Mouse (Mus musculus) cerebral cortex, adult 2 months (tissue): ENCODE results near the gene Ttc9c.

Experiments used
- WGBS: fragments of 180-500 bp; shearing (Covaris S2); methylation state at CpG from one replicate; pipeline ENCODE4 v1.1.7; 2018; 5-methylcytosine and 5-hydroxymethylcytosine counted together

Ttc9c gene

DNA sequence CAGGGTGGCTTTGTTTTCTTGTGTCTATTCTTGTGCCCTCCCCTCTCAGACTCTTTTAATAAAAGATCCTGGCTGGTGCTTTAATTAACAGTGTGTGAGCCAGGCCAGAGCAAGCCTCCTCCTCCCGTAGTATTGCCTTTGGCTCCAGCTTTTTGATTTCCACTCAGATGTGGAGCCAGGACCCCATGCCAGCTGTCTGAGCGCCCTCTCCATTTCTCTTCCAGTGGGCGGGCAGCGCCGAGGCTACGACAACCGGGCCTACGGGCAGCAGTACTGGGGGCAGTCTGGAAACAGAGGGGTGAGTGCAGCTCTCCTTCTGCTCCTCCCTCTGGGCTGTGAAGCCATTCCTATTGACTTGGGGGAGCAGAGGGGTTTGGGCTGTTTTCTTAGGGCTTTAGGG, 11.5 kb upstream of the Ttc9c start:
- WGBS: 28% methylated on average over 8 of the region's 8 CpGs

DNA sequence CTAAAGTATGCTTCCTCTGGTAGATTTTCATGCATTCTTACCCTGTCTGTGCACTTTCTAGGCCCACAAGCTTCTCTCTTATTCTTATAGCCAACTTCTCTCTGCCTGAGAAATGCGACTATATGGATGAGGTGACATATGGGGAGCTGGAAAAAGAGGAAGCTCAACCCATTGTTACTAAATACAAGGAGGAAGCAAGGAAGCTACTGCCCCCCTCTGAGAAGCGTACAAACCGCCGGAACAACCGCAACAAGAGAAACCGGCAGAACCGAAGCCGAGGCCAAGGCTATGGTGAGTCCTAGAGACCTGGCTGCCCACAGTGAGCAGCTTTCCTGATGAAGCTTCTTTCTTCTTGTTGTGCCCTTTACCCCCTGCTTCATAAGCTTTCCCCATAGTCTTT, 10.5 kb upstream of the Ttc9c start, which contains the start of gene AC129217.1:
Gene AC129217.1, plus strand, starts transcription at position 114 of the 400 bp plus-strand sequence.
- 69% methylated on average over 8 of the region's 8 CpGs for WGBS

DNA sequence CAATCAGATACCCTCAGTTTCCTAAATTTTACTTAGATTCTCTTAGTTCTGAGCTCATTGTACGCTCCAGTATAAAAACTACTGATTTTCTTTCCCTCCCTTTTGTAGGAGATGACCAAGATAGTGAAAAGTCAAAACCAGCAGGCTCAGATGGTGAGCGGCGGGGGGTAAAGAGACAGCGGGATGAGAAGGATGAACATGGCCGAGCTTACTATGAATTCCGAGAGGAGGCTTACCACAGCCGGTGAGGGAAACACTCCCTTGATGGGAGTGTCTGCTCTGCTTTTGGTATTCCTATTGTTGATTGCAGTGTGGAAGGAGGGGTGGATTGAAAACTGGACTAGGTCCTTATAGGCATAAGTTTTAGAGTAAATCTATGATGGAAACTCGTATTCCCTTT, 3.6 kb upstream of the Ttc9c start:
- WGBS: 24% methylated on average over 8 of the region's 8 CpGs

DNA sequence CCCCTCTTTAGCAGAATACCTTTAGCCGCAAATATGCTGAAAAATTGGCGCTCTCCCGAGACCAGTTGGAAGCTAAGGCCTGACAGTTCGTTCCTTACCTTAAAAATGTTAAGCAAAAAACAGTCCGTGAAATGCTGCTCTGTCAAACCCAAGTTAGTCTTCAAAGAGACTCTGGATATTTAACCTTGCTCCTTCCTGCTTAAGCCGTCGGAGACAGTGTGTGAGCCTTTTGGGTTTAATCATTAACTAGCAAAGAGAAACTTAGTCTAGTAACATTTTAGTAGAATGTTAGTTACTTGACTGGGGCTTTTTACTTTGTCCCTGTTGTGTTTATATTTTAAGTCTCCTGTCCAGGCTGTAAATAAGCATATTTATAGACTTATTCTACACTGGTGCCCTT, 2.0 kb upstream of the Ttc9c start:
- under 1% methylated on average over 7 of the region's 7 CpGs for WGBS

DNA sequence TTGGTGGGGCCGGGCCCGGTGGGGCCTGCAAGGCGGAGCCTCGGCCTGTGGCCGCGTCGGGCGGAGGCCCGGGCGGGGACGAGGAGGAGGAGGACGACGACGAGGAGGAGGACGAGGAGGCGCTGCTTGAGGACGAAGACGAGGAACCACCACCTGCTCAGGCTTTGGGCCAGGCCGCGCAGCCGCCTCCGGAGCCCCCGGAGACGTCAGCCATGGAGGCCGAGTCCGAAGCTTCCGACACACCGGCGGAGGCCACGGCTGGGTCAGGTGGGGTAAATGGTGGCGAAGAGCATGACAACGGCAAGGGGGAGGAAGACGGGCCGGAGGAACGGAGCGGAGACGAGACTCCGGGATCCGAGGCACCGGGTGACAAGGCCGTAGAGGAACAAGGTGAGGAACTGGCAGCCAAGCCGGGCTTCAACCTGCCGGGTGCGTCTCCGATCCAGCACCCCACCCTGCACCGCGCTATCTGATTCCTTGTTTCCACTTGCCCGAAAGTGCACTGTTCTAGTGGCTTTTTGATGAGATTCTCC, 1.4 kb upstream of the Ttc9c start:
- under 1% methylated on average over 48 of the region's 48 CpGs for WGBS

DNA sequence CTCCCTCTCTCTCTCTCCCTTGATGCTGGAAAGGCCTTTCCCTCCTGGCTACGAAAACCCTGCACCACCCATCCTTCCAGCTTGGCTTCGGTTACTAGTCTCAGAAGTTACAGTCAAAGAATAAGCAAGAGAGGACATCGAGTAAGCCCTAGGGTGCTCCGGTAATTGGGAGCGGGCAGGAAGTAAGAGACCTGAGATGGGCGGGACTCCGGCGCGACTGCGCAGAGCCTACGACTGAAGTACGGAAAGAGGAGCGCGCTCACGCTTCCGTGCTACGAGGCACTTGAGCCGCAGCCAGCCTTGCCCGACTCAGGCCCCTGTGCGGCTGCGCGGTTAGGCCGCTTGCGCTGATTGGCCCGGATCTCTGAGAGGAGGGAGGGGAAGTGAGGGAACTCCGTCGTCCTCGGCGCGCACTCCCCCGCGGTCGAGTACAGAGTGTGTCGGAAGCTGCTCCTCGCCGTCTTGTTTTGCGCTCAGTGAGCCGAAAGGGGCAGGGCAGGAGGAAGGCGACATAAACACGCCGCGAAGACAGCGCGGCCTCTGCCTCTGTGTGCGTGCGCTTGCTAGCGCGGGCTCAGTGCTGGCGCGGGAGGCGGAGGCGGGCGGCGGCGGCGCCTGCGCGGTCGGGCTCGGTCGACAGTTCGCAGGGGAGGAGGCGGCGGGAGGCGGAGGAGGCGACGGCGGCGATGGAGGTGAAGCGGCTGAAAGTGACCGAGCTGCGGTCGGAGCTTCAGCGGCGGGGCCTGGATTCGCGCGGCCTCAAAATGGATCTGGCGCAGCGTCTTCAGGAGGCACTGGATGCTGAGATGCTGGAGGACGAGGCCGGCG, 677 bp upstream of the Ttc9c start, which contains the start of gene Hnrnpul2:
Gene Hnrnpul2, plus strand, starts transcription at position 415 of the 828 bp plus-strand sequence.
- under 1% methylated on average over 83 of the region's 83 CpGs for WGBS

DNA sequence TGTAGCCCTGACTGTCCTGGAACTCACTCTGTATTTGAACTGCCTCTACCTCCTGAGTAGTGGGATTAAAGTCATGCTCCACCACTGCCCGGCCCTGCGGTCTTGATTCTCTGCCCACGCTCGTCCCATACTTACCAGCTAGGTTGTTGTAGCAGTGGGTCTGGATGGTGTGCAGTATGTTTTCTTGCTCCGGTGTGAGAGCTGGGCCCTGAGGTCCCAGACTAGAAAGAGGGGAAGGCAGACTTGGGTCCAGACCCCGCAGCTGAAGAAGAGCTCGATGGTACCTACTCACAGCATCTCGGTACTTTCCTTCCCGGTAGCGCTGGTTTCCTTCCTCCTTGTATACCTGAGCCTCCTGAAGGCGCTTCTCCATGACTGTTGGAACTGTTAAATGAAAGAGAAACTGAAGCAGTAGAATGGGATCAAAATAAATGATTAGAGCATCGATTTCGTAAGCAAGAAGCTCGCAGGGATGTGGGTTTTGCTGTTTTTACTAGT, 783 bp downstream of the Ttc9c start:
- WGBS: 13% methylated on average over 14 of the region's 14 CpGs

DNA sequence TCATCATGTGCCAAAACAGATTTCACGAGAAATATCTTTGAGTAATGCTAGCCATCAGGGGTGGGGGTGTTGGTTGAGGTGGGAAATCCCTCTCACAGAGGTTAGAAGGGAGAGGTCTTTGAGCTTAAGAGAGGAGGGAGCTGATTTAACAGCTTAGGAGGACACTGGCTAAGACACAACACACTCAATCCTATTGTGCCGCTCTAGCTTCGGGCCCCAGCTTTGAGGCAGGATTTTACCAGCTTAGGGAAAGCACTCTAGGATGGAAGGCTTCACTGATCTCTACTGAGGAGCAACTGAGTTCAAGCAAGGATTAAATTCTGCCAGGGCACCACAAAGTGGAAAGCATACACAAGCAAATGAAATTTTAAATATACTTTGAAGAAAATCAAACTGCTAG, 2.1 kb downstream of the Ttc9c start:
- WGBS: 49% methylated on average over 3 of the region's 3 CpGs

DNA sequence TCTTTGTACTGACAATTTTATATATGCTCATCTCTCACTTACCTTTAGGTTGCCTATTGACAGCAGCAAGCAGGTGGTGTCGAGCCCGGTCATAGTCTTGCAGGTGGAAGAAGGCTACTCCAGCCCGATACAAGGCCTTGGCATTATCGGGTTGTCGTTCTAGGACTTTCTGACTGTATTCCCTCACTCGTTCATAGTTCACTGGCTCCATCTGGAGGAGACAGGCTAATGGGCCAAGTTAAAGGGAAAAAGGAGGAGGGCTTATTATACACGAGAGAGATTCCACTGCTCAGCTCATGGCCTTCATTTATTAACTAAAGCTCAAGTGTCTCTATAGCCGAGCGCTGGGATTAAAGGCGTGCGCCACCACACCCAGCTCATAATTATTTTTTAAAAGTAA, 3.3 kb downstream of the Ttc9c start:
- WGBS: 56% methylated on average over 11 of the region's 11 CpGs

DNA sequence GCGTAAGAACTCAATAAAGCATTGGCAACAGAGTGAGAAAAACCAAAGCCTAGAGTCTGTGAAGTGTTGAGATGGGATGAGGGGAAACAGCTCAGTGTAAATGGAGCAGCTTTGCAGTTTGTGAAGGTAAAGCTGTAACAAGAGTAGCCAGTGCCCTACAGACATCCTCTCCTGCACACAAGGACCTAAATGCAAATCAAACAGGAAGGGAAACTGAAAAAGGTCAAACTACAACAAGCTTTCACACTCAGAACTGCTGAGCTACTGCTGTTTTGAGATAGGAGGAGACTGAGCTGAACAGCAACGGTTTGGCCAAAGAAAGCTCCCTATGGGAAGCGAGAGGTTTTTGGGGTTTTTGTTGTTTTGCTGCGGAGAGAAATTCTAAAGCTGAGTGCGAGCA, 12.3 kb downstream of the Ttc9c start:
- 82% methylated on average over 5 of the region's 5 CpGs for whole genome bisulfite sequencing

DNA sequence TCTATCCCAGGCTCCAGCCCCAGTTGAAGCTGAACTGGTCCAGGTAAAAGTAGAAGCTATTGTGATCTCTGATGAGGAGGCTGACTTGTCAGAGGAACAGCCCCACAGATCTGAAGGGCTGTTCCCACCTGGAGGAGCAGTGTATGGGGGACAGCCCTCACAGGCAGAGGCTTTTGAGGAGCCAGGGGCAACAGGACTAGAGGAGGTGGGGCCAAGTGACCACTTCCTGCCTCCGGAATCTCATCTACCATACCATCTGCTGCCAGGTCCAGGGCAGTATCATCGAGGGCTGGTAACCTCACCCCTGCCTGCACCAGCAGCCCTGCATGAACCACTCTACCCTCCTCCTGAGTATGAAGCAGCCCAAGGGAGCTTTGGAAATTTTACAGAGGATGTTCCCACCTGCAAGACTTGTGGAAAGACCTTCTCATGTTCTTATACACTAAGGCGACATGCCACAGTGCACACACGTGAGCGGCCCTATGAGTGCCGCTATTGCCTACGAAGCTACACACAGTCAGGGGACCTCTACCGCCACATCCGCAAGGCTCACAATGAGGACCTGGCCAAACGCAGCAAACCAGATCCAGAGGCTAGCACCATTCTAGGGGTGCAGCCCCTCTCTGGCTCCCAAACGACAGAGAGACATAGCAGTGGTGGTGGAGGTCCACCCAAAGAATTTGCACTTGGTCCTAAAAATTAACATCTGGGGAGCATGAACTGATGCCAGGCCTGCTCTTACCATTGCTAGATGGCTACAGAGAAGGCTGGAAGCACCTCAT, 15.1 kb downstream of the Ttc9c start:
- WGBS: 90% methylated on average over 11 of the region's 11 CpGs

DNA sequence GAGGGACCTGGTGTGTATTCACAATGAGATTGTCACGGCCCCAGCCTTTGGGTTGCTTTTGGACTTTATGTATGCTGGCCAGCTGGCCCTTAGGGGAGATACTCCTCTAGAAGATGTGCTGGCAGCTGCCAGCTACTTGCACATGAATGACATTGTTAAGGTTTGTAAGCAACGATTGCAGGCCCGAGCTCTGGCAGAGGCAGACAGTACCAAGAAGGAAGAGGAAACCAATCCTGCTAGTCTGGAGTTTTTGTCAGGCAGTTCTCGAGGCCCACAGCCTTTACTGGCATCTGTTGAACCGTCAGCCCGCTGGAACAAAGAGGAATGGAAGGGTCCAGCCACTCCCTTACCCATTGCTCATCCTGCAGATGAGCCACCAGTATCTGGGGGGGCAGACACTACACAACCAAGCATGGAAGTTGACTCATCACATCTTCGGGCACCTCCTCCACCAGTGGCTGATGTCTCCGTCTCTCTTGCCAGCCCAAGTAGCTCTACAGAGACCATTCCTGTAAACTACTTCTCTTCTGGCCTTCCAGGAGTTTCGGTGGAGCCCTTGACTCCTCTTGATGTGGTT, 15.8 kb downstream of the Ttc9c start:
- WGBS: 62% methylated on average over 9 of the region's 9 CpGs

DNA sequence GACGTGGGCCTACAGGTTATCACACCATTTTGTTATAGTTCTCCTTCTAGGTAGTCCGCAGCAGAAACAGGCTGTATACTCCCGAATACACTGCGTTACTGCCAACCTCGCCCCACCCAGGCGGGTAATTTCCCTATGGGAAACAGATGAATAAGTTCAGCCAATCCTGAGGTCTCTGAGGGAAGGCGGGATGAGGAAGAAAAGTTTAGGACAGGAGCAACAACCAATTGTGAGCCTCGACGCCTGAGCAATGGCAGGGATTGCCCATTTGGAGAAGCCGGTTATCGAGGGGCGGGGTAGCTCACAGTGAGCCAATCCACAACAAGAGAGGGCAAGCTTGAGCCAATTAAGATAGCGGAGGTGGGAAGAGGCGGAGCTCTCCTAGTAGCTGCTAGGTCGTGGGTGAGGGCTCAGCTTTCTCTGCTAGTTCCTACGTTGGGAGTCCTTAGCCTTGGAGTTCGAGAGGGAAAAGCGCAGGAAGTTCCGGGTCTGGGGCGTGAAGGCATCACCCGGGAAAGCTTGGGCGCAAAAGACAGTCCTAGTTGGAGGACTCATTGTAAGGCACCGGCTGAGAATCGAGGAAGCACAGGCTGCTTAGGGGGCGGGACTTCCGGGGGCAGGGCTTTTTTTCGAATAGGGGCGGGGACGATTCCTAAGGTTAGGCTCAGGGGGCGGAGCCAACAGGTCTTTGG, 16.9 kb downstream of the Ttc9c start, which contains the start of gene Zbtb3:
Gene Zbtb3, plus strand, starts transcription at position 426 of the 692 bp plus-strand sequence.
- under 1% methylated on average over 30 of the region's 30 CpGs for WGBS

DNA sequence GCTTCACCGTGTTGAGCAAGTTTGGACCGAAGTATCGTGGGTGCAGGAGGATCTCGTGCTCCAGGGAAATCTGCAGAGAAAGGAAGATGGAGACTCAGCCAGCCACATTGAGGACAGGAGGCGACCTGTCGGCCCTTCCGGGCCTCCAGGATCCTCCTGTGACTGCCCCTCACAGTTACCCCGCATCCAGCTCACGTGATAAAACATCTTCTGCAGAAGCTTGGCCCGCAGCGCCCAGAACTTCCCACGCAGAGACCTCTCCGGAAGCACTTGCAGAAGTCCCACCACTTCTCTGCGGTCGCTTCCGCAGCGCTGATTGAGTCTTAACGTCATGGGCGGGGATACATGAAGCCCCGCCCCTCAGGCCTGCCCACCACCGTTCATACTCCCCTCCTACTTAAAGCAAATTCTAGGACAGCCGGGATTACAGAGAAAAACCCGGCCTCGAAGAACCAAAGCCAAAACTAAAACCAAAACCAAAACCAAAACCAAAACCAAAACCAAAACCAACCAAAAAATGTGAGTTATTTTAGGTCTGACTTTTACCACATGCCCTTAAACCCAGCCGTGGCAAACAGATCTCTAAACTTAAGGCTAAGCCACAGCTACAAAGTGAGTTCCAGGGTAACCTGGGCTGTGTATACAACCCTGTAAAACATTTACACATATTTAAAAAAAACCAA, 20.7 kb downstream of the Ttc9c start, which contains the start of gene Polr2g:
Gene Polr2g, minus strand, starts transcription at position 314 of the 683 bp plus-strand sequence.
- under 1% methylated on average over 25 of the region's 25 CpGs for WGBS

DNA sequence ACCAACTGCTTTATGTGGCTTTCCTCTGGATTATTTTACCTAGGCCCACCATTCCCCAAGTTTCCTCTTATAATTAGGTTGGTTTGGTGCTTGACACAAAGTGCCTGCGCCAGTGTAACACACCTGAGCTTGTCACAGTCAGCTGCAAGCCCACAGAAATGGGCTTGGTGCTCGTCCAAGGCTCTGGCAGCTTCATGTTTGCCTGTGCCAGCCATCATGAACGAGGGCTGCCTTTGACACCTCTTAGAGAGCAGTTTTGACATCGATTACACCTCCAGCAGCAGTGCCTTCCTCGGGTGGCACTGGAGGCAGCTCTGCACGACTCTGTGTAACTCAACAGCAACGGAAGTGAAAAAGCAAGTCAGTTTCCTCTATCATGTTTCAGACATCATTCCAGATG, 29.0 kb downstream of the Ttc9c start:
- WGBS: 54% methylated on average over 7 of the region's 7 CpGs

DNA sequence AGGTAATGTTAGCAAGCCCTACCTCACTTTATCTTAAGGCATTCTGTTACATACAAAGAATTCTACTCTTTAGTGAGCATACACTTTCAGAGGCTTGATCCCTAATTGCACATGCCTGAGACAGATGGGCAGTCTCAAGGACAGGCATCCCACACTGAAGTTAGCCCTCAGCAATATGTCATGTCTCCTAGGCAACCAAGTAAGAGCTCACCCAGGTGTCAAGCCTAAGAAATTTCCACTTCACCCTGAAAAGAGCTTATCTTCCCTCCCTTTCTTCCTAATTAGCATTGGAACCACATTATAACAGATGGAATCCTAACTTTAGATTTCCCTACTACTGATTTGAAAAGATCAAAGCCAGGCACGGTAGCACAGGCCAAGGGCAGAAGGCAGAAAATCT, 30.0 kb downstream of the Ttc9c start:
- 28% methylated on average over 1 of the region's 1 CpGs for WGBS

DNA sequence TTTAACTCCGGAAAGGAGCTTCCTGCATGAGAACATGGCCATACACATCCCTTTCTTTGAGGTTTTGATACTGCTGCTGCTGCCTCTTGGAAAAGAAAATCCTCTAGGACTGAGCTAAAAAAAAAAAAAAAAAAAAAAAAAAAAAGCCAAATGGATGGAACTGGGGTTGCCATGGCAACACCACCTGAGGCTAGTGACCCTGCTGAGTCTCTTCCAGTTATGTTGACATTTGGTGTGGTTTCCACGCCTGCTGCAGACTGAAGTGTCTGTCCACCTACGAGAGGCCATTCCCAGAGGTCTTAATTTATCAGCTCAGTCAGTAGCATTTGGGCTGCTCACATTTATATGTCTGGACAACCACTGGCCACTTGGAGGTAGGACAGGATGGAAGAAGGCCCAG, 30.6 kb downstream of the Ttc9c start:
- 20% methylated on average over 3 of the region's 3 CpGs for WGBS

DNA sequence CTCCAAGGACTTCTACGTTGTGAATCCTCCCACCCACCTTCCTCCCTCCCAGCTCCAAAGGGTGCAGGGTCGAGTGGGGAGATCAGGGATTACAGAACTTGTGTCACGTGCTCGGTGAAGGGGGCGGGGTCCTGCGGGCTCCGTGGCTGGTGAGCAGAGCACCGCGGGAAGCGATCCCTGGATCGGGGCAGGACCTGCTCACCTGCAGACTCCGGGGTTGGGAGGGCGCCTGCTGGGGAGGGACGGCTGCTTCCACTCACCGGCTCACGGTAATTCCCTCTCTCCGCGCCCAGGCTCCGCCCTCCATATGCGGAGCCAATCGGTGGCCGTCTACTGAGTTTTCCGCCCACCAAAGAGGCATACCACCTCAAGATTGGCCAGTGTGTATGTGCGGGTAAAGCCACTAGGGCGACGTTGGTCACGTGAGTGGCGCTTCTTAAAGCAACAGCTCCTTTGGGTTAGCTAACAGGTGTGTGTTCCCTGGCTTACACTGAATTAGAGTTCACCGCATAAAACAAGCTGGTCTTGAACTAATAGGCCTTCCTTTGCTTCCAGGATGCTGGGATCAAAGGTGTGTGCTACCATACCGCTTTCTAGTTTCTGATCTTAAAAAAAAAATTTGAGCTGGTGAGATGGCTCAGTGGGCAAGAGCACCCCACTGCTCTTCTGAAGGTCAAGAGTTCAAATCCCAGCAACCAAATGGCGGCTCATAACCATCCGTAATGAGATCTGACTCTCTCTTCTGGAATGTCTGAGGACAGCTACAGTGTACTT, 32.9 kb downstream of the Ttc9c start, which contains the start of gene Taf6l:
Gene Taf6l, minus strand, starts transcription at position 410 of the 774 bp plus-strand sequence.
- under 1% methylated on average over 32 of the region's 32 CpGs for WGBS

DNA sequence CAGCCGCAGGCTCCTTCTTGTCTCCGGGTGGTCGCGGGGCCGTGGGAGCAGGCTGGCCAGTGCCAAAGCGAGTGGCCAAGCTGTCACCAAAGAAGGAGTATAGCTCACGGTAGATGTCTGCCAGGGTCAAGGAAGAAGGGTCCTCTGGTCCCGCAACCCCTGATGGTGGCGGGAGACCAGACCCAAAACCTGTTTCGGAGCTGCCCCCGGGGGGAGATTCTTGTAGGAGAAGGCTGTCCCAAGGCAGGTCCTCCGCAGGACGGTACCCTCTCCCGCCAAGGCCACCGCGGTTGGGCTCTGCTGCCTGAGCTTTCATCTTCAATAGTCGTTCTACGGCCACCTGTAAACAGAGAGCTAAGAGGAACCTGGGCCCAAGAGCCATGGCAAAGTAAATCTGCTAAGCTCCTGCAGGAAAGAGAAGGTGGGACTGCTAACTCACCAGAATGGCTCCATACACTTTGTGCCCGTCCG, 44.1 kb downstream of the Ttc9c start:
- 3% methylated on average over 20 of the region's 20 CpGs for WGBS
